9 mouse cellular contexts compared by ENCODE assay signal in the genomic region with DNA sequence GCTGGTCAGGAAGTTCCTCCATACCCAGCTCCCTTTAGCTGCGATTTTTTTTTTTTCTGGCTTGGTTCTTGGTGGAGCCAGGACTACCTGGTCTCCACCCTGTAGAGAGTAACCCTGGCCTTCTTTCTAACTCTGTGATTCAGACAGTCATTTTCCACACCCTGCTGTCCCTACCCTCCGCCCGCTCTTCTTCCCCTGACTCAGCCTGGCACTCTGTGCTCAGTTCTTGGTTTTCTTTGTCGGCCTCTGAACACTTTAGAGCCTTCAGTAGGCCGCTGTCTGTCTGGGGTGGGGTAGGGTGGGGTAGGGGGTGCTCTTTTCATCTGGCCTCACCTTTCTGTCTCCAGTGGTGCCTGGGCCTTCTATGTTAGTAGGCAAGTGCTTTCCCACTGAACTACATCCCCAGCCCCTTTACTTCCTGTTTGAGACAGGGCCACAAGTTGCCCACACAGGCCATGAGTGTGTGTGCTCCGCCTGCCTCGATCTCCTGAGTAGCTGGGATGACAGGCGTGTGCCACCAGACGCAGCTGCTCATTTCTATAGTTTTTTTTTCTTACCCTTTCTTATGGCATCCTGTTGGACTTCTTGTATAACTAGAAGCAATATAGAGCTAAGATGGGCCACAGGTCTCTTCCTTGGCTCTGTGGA. TPM values are rescaled to one million over a fixed set of nuclear protein-coding genes. Genes with fewer than 3 reads are reported as not detected.
DNase-seq lines count a peak whose midpoint lies in the region; ATAC-seq and TF ChIP-seq lines count a peak whose summit lies in the region.
"Had no signal": no experiment of that assay in that cellular context is flagged by ENCODE, and none has a peak within 500 bp of the region (broad histone marks: within the 10 kb centered on the region; RNA-seq: fewer than 3 reads in every experiment).

No protein-coding gene starts in this region.

- no peak overlapping the region for H3K4me2 ChIP-seq in stomach, embryonic 14.5 days (replicated peaks; ENCODE audit: low read depth, low read length)

- TF ChIP-seq CTCF in left cerebral cortex, adult 2 months (IDR thresholded peaks at IDR 0.05), result no peak

- no peak overlapping the region for H3K9ac ChIP-seq in stomach, embryonic 14.5 days (replicated peaks; ENCODE audit: low read depth, low read length)

- H3K27me3 ChIP-seq in stomach, embryonic 14.5 days (ENCODE audit: control insufficient read depth, insufficient read depth, low read length), result no peaks in the 10 kb centered on the region

- peak; percentile 29 for ATAC-seq in activated CD4-positive, CD25-positive, alpha-beta regulatory T cell, adult 4 months
- ATAC-seq in inflammation-experienced regulatory T-cells, adult 6 months, result peak; percentile 54
- ATAC-seq in stomach, embryonic 14.5 days (ENCODE audit: insufficient number of reproducible peaks, insufficient read depth, low FRiP score, low read depth), result no peak

- WGBS in stomach, embryonic 14.5 days, result 65% methylated on average over 9 of the region's 9 CpGs

- no peaks in the 10 kb centered on the region for H3K9me3 ChIP-seq in stomach, embryonic 14.5 days (ENCODE audit: control insufficient read depth, low read depth, low read length)

- DNase-seq in left cerebral cortex, adult 2 months (ENCODE audit: extremely low spot score in 1 of 2, low spot score in 2 of 2), result no peak
- no peak for DNase-seq in left cerebral cortex, adult 9 months (ENCODE audit: low spot score in 2 of 2)
- no peak for DNase-seq in embryo, embryonic 10.5 days (ENCODE audit: low spot score)
- DNase-seq in frontal cortex, postnatal 25 days (ENCODE audit: low spot score in 2 of 2), result no peak
- DNase-seq: lung, adult 2 months had no signal

- peak overlapping the region; percentile 72 for H3K27ac ChIP-seq in left cerebral cortex, adult 2 months
- H3K27ac ChIP-seq in stomach, embryonic 14.5 days (ENCODE audit: low read length), result peak overlapping the region; percentile 44; the same call in 1 of the 2 replicates

- H3K4me1 ChIP-seq in stomach, embryonic 14.5 days (ENCODE audit: control insufficient read depth, insufficient read depth, low read length), result peaks cover 54% of the 10 kb centered on the region

- no peak overlapping the region for H3K4me3 ChIP-seq in left cerebral cortex, adult 2 months
- no peak overlapping the region for H3K4me3 ChIP-seq in stomach, embryonic 14.5 days (ENCODE audit: low read depth, low read length)
- H3K4me3 ChIP-seq: erythroblast, embryonic 14.5 days had no signal

- H3K36me3 ChIP-seq in stomach, embryonic 14.5 days (ENCODE audit: control insufficient read depth, insufficient read depth, low read length), result no peaks in the 10 kb centered on the region

- intact Hi-C loops in left cerebral cortex, adult 2 months (cut with DNase I), result no loop called here

RNA-seq across cellular contexts. Expression of gene Mink1, which starts 17.2 kb away (rescaled TPM):
- 100 to 1,000 TPM; 411 to 445 TPM for total RNA-seq in left cerebral cortex, adult 2 months (2021)
- polyA plus RNA-seq in activated CD4-positive, CD25-positive, alpha-beta regulatory T cell, adult 4 months (2017; shearing (Covaris generic)), result 1 to 10 TPM; 6.7 to 8.8 TPM
- 10 to 100 TPM in 1 of 3 experiments, 1 to 10 TPM in 2; 6.2 to 11.8 (median 9.2) TPM for polyA plus RNA-seq in inflammation-experienced regulatory T-cells, adult 6 months (2017; shearing (Covaris generic))
- 23.0 and 23.9 TPM in 2 replicates for polyA plus RNA-seq in stomach, embryonic 14.5 days (2014; fragmentation: Nextera tagmentation; extraction: Ambion mirVana)

RNA-seq across cellular contexts. Expression of gene 4930544D05Rik, which starts 35.8 kb away (rescaled TPM):
- under 1 TPM; 0.61 TPM for total RNA-seq in left cerebral cortex, adult 2 months (2021)
- polyA plus RNA-seq in activated CD4-positive, CD25-positive, alpha-beta regulatory T cell, adult 4 months (2017; shearing (Covaris generic)), result not detected
- not detected for polyA plus RNA-seq in inflammation-experienced regulatory T-cells, adult 6 months (2017; shearing (Covaris generic))
- polyA plus RNA-seq in stomach, embryonic 14.5 days (2014; fragmentation: Nextera tagmentation; extraction: Ambion mirVana), result not detected in 2 replicates
- polyA plus RNA-seq: erythroblast, embryonic 14.5 days; lung, adult 2 months had no signal

RNA-seq across cellular contexts. Expression of gene Chrne, which starts 39.2 kb away (rescaled TPM):
- total RNA-seq in left cerebral cortex, adult 2 months (2021), result not detected
- polyA plus RNA-seq in activated CD4-positive, CD25-positive, alpha-beta regulatory T cell, adult 4 months (2017; shearing (Covaris generic)), result 1 to 10 TPM; 1.3 to 1.4 TPM
- 1 to 10 TPM in 1 of 3 experiments, under 1 TPM in 2; 0.51 to 3.0 (median 0.78) TPM for polyA plus RNA-seq in inflammation-experienced regulatory T-cells, adult 6 months (2017; shearing (Covaris generic))
- not detected in 2 replicates for polyA plus RNA-seq in stomach, embryonic 14.5 days (2014; fragmentation: Nextera tagmentation; extraction: Ambion mirVana)

RNA-seq across cellular contexts. Expression of gene Pld2, which starts 40.0 kb away (rescaled TPM):
- total RNA-seq in left cerebral cortex, adult 2 months (2021), result 10 to 100 TPM; 12.8 to 13.6 TPM
- 1 to 10 TPM; 1.2 to 1.8 TPM for polyA plus RNA-seq in activated CD4-positive, CD25-positive, alpha-beta regulatory T cell, adult 4 months (2017; shearing (Covaris generic))
- polyA plus RNA-seq in inflammation-experienced regulatory T-cells, adult 6 months (2017; shearing (Covaris generic)), result 1 to 10 TPM; 1.8 to 2.1 (median 2.0) TPM
- polyA plus RNA-seq in stomach, embryonic 14.5 days (2014; fragmentation: Nextera tagmentation; extraction: Ambion mirVana), result 11.6 and 13.0 TPM in 2 replicates

RNA-seq across cellular contexts. Expression of gene Gm40193, which starts 47.1 kb away (rescaled TPM):
- not detected for total RNA-seq in left cerebral cortex, adult 2 months (2021)
- polyA plus RNA-seq in activated CD4-positive, CD25-positive, alpha-beta regulatory T cell, adult 4 months (2017; shearing (Covaris generic)), result not detected
- polyA plus RNA-seq in inflammation-experienced regulatory T-cells, adult 6 months (2017; shearing (Covaris generic)), result not detected
- polyA plus RNA-seq in stomach, embryonic 14.5 days (2014; fragmentation: Nextera tagmentation; extraction: Ambion mirVana), result not detected in 2 replicates
- polyA plus RNA-seq: erythroblast, embryonic 14.5 days; lung, adult 2 months had no signal
